Mouse (Mus musculus): ENCODE measurements around the gene Lypd6b. TPM values are rescaled to one million over a fixed set of nuclear protein-coding genes. Genes with fewer than 3 reads are reported as not detected.

Lypd6b gene
- polyA plus RNA-seq, 1 experiment, result 6.2 TPM

DNA sequence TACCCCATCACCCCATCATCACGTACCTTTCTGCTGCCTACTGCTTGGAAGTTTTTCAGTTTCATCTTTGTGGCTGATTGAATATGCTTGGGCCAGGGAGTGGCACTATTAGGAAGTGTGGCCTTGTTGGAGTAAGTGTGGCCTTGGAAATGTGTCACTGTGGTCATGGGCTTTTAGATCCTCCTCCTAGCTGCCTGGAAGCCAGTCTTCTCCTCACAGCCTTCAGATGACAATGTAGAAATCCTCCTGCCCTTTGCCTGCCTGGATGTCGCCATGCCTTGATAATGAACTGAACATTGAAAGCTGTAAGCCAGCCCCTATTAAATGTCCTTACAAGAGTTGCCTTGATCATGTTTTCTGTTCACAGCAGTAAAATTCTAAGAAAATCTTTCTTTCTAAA, 174.5 kb downstream of the Lypd6b start:
- no peak for DNase-seq (ENCODE audit: low read depth)
- no peak for TF ChIP-seq CTCF (IDR thresholded peaks at IDR 0.05; ENCODE audit: borderline replicate concordance, extremely low read depth, insufficient read depth, insufficient read length)
- TF ChIP-seq POLR2A (IDR thresholded peaks at IDR 0.05; ENCODE audit: borderline replicate concordance, extremely low read depth, insufficient read depth, insufficient read length, poor library complexity, severe bottlenecking), result no peak

DNA sequence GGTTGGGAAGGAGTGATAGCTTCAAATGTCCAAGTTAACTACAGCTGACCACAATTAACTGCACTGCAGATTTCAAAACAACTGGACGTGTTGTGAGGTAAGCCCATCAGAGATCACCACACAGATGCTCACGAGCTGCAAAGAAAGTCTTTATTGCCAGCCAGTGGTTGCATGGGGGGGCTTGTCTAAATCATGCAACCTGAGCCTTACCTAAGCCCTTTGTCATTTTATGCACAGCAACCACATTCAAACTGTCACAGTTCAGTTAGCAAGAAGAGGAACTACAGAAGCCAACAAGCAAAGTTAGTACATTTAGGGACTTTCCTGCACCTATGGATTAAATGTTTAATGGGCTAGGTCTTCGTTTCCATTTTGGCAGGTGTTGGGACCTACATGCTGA, 177.4 kb downstream of the Lypd6b start:
- TF ChIP-seq POLR2A (IDR thresholded peaks at IDR 0.05; ENCODE audit: borderline replicate concordance, extremely low read depth, insufficient read depth, insufficient read length, poor library complexity, severe bottlenecking) (no peak), CTCF (IDR thresholded peaks at IDR 0.05; ENCODE audit: borderline replicate concordance, extremely low read depth, insufficient read depth, insufficient read length) (no peak)
- no peak for DNase-seq (ENCODE audit: low read depth)

DNA sequence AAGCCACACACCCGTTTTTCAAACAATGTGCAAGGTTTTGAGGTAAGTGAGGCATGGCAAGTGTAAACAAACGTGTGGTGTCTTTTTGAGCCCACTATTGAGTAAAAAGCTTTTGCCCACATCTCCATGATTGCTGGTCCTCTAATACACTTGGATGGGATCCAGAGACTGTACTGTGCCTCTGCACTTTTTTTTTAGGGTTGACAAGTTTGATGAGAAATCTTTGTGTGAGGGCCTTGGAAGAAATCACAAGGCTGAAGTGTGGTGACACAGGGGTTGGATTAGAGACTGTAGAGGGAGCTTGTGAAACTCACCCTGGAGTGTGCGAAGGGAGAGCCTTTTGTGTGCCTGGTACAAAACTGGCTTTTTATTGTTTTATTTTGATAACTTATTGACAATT, 180.3 kb downstream of the Lypd6b start:
- TF ChIP-seq CTCF (IDR thresholded peaks at IDR 0.05; ENCODE audit: borderline replicate concordance, extremely low read depth, insufficient read depth, insufficient read length) (no peak), POLR2A (IDR thresholded peaks at IDR 0.05; ENCODE audit: borderline replicate concordance, extremely low read depth, insufficient read depth, insufficient read length, poor library complexity, severe bottlenecking) (no peak)
- DNase-seq (ENCODE audit: low read depth), result peak; percentile 82

DNA sequence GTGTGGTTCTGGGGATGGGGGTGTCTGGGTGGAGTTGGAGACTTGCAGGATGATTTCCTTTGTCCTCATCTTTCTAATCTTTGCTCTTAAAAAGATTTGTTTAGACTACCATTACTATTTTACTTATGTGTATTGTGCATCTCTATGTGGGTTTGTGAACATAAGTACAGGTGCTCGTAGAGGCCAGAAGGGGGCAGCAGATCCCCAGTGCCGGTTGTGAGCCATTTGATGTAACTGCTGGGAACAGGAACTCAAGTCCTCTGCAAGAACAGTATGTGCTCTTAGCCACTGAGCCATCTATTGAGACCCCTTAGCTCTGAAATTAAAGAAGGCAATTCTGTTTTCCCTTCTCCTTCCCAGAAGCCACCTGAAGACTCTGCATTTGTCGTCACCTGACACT, 183.5 kb downstream of the Lypd6b start:
- TF ChIP-seq CTCF (IDR thresholded peaks at IDR 0.05; ENCODE audit: borderline replicate concordance, extremely low read depth, insufficient read depth, insufficient read length) (no peak), POLR2A (IDR thresholded peaks at IDR 0.05; ENCODE audit: borderline replicate concordance, extremely low read depth, insufficient read depth, insufficient read length, poor library complexity, severe bottlenecking) (no peak)
- DNase-seq (ENCODE audit: low read depth), result no peak

DNA sequence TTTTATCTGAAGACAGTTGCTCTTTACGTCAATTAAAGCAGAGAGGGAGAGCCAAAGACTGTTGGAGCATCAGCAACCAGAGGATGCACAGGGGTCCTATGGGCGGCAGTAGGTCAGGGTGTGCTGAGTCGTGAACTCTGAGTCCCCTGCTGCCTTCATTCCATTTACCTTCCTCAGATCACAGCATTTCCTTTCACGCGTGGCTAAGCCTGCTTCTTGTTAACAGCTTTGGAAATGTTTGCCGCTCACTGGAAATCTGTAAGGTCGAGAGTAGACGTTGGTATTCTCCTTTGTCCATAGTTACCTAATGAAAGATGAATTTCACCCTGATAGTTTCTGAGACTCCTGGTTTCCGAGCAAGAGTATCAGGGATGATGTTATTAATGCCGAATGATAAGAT, 191.1 kb downstream of the Lypd6b start:
- TF ChIP-seq CTCF (IDR thresholded peaks at IDR 0.05; ENCODE audit: borderline replicate concordance, extremely low read depth, insufficient read depth, insufficient read length) (no peak), POLR2A (IDR thresholded peaks at IDR 0.05; ENCODE audit: borderline replicate concordance, extremely low read depth, insufficient read depth, insufficient read length, poor library complexity, severe bottlenecking) (no peak)
- no peak for DNase-seq (ENCODE audit: low read depth)

DNA sequence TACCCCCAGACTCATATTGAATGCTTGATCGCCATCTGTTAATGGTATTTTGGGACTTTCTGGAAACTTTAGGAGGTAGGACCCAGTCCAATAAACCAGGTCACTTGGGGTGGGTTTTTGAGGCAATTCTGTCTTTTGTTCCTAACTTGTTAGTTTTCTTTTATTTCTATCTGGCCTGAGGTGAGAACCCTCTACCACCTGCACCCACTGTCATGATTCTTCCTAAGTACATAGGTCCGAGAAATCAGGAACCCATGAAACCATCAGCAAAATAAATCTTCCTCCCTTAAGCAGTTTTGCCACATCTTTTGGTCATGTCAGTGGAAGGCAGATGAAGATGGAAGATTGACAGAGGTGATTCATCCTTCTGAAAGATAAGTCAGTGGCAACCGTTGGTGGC, 192.5 kb downstream of the Lypd6b start:
- no peak for TF ChIP-seq POLR2A (IDR thresholded peaks at IDR 0.05; ENCODE audit: borderline replicate concordance, extremely low read depth, insufficient read depth, insufficient read length, poor library complexity, severe bottlenecking)
- TF ChIP-seq CTCF (IDR thresholded peaks at IDR 0.05; ENCODE audit: borderline replicate concordance, extremely low read depth, insufficient read depth, insufficient read length), result no peak
- DNase-seq (ENCODE audit: low read depth), result no peak

DNA sequence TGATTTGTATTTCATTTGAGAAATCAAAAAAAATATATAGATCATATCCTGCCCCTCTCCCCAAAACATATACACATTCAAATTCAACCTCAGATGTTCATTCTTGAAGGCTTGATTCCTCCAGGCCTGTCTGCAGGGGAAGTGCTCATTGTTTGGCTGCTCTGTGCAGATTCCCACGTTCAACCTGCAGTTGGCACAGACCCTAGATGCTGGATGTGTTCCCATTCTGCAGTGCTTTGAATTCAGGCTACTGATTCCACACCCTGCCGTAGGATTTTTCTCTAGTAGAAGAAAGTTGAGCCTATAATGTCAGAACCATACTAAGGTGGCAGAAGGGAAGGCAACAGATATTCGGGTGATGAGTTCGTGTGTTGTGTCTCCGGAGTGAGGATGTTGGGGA, 195.5 kb downstream of the Lypd6b start:
- peak; percentile 80 for DNase-seq (ENCODE audit: low read depth)
- no peak for TF ChIP-seq POLR2A (IDR thresholded peaks at IDR 0.05; ENCODE audit: borderline replicate concordance, extremely low read depth, insufficient read depth, insufficient read length, poor library complexity, severe bottlenecking)
- no peak for TF ChIP-seq CTCF (IDR thresholded peaks at IDR 0.05; ENCODE audit: borderline replicate concordance, extremely low read depth, insufficient read depth, insufficient read length)

DNA sequence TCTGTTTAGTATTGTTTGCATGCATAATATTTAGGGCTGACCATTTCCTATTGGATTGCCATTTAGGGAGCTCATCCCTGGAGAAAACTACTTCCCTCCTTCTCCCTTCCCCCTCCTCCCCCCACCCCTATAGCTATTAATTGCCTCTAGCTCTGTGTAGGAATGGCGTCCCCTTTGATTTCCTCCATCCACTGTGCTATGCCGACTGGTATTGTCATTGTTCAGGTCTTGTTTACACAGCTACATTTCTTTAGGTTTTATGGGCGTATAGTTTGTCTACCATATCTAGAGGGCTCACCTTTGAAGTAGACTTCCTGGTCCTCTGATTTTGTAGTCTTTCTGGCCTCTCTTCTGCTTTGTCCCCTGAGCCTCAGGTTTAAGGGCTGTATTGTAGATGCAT, 197.3 kb downstream of the Lypd6b start:
- TF ChIP-seq POLR2A (IDR thresholded peaks at IDR 0.05; ENCODE audit: borderline replicate concordance, extremely low read depth, insufficient read depth, insufficient read length, poor library complexity, severe bottlenecking), result no peak
- no peak for TF ChIP-seq CTCF (IDR thresholded peaks at IDR 0.05; ENCODE audit: borderline replicate concordance, extremely low read depth, insufficient read depth, insufficient read length)
- no peak for DNase-seq (ENCODE audit: low read depth)

DNA sequence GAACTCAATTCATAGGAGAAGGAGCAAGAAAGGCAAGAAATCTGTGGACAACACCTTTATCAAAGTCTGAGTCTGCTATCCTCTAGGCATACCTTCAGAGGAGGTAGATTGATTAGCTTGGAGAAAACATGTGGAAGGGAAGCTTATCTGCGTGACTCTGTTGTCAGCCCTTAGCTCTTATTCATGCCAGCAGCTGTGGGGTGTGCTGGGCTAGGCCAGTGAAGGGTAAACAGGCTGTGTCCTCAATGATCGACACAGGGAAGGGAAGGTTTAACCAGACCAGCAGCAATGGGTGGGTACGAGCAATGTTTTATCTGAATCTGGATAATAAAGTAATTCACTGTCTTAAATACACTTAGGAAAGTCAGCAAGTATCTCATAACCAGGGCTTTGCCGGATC, 208.4 kb downstream of the Lypd6b start:
- no peak for TF ChIP-seq POLR2A (IDR thresholded peaks at IDR 0.05; ENCODE audit: borderline replicate concordance, extremely low read depth, insufficient read depth, insufficient read length, poor library complexity, severe bottlenecking)
- no peak for DNase-seq (ENCODE audit: low read depth)

DNA sequence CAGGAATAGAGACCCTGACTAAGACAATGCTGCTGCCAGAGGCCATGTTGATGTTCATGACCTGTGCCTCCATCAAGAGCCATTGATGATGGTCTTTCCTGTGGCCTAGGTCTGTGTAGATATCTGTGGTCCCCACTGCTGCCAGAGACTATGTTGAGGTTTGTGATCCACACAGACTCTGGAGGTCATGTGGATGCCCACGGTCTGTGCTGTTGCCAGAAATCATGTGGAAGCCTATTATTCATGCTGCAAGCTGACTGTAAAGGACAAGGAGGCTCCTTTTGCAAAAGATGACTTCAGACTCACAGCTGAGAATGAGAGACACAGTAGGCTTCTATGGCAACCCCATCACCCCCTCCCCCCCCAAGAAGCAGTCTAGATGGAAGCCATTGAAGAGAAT, 209.7 kb downstream of the Lypd6b start:
- TF ChIP-seq CTCF (IDR thresholded peaks at IDR 0.05; ENCODE audit: borderline replicate concordance, extremely low read depth, insufficient read depth, insufficient read length), result no peak
- no peak for TF ChIP-seq POLR2A (IDR thresholded peaks at IDR 0.05; ENCODE audit: borderline replicate concordance, extremely low read depth, insufficient read depth, insufficient read length, poor library complexity, severe bottlenecking)
- no peak for DNase-seq (ENCODE audit: low read depth)

Other genes with a start within 250 kb of the Lypd6b start
- gene Kif5c, start 168.4 kb upstream of the Lypd6b start, polyA plus RNA-seq (2012; rRNA removed), result 123 and 253 TPM in 2 replicates